Mouse (Mus musculus) ovary, adult 18-20 months (tissue): Measurements from ENCODE around the gene Spata31d1d.

Experiments
- DNase-seq: peaks from one replicate; pipeline ENCODE4 v3.0.0; 2022; ENCODE audit warnings: low spot score, mixed read lengths

The Spata31d1d gene

GRCm38 (mm10) chr13:59676316-59677229 lies 55.0 kb downstream of the Spata31d1d start:
- DNase-seq = no peak
